Mouse (Mus musculus) heart, postnatal 25 days (tissue): Measurements from ENCODE around the gene Acbd7. TPM values are rescaled to one million over a fixed set of nuclear protein-coding genes. Genes with fewer than 3 reads are reported as not detected.

ENCODE experiments used
- DNase-seq: peaks from one replicate; pipeline ENCODE4 v3.0.0; 2022; ENCODE audit warnings: low spot score
- intact Hi-C: fragments of 180-260 bp; cut with DNase I; formaldehyde crosslinking; loops from one replicate; pipeline ENCODE4 v1.15.1; 2025
- total RNA-seq, 2 experiments: library from RNA; stranded (reverse); gene quantifications; 2 replicates each; pipeline ENCODE4 v1.2.3; 2021

Gene Acbd7
- total RNA-seq, 2 experiments from 2014 or later, result 0.56 TPM; not detected in 1

DNA sequence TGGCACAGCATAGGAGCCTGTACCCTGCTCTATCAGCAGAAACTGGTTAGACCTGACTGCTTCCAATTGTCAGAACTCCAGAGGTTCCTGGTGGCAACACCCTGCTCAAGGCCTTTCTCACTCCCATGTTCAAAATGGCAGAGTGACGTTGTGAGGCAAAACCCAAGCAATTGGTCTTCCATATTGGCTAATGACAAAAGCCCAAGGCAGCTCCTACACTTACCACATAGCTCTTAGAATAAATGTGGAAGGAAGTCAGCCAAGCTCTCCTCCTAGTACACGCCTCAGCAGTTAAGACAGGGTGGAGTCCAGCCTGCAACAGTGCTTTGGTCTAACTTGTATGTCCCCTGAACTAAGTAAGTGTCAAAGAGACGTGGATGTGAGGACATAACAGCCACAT lies 21.9 kb downstream of the Acbd7 start:
- intact Hi-C loops, result no loop called here
- no peak for DNase-seq

DNA sequence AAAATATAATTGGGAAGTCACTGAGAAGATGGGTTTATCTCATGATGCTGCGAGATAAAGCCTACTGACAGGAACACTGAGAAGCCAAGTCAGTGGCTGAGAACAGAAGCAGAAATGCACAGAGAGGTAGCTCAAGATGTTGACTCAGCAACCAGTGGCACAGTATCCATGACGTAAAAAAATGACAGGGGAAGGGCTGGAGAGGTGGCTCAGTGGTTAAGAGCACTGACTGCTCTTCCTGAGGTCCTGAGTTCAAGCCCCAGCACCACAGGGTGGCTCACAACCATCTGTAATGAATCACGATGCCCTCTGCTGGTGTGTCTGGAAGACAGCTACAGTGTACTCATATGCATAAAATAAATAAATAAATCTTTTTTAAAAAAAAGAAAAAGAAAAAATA lies 25.1 kb downstream of the Acbd7 start:
- no peak for DNase-seq
- intact Hi-C loops, result no loop called here

DNA sequence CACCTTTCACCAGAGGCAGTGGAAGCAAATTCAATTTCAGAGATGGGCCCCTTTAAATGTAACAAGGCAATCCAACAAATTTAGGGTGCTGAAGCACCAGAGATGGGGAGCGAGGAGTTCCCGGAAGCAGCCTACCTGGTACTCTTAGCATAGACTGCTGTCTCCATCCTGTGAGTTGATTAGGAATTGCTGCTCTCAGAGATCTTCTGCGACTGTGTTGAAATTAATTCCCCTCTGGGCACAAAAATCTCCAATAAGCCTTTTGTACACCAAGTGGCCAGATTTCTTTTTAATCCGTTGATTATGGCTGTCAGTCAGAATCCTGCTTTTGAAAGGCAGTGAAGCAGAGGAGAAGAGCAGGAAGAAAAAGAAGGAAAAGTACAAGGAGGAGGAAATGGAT lies 29.2 kb downstream of the Acbd7 start:
- no peak for DNase-seq
- intact Hi-C loops, result no loop called here

- no peak for DNase-seq
- intact Hi-C loops, result no loop called here
Observed at GRCm38 (mm10) chr2:3387105-3387860, 51.3 kb downstream of the Acbd7 start.

Other genes with a start within 250 kb of the Acbd7 start
- 10 to 100 TPM; 15.1 to 17.3 TPM for gene Fam171a1, start 221.9 kb upstream of the Acbd7 start, total RNA-seq
- gene Nmt2, start 52.0 kb upstream of the Acbd7 start, total RNA-seq, result 1 to 10 TPM; 9.2 to 9.9 TPM
- gene Rpp38, start 3.5 kb upstream of the Acbd7 start, total RNA-seq, result 1 to 10 TPM; 3.8 to 4.1 TPM
- not detected for gene Olah, start 61.0 kb downstream of the Acbd7 start, total RNA-seq
- 1 to 10 TPM; 1.8 to 2.8 TPM for gene Meig1, start 86.5 kb downstream of the Acbd7 start, total RNA-seq
- gene Dclre1c, start 88.0 kb downstream of the Acbd7 start, total RNA-seq, result 1 to 10 TPM; 2.6 to 4.1 TPM
- under 1 TPM; 0.70 to 0.75 TPM for gene Suv39h2, start 138.9 kb downstream of the Acbd7 start, total RNA-seq
- gene Gm45902, start 176.6 kb downstream of the Acbd7 start, total RNA-seq, result 1 to 10 TPM in 1 of 2 experiments, under 1 TPM in 1; 0.73 to 1.2 TPM
- gene Hspa14, start 176.6 kb downstream of the Acbd7 start, total RNA-seq, result 10 to 100 TPM; 21.3 to 26.5 TPM
- gene Cdnf, start 176.9 kb downstream of the Acbd7 start, total RNA-seq, result 10 to 100 TPM; 24.8 to 25.6 TPM
- gene Fam107b, start 234.3 kb downstream of the Acbd7 start, total RNA-seq, result 1 to 10 TPM; 6.8 to 8.2 TPM